Mouse (Mus musculus): Measurements from ENCODE around the gene Exoc4. TPM values are rescaled to one million over a fixed set of nuclear protein-coding genes. Genes with fewer than 3 reads are reported as not detected.

The Exoc4 gene
- polyA plus RNA-seq, 1 experiment from 2014 or later = 8.8 TPM

- H3K4me1 ChIP-seq (replicated peaks; ENCODE audit: control insufficient read depth, insufficient read depth, low read length) = no peaks in the 10 kb centered on the region
- no peak for TF ChIP-seq CTCF (IDR thresholded peaks at IDR 0.05; ENCODE audit: low read depth)
- H3K4me3 ChIP-seq (ENCODE audit: low read depth, low read length) = no peak overlapping the region
- ATAC-seq = no peak
- H3K9ac ChIP-seq (ENCODE audit: low read depth, low read length) = no peak overlapping the region
- H3K36me3 ChIP-seq (ENCODE audit: control insufficient read depth, insufficient read depth) = no peaks in the 10 kb centered on the region
- WGBS = 37% methylated on average over 2 of the region's 2 CpGs
- H3K27ac ChIP-seq (ENCODE audit: low read depth, low read length) = no peak overlapping the region
- H3K27me3 ChIP-seq (replicated peaks; ENCODE audit: control insufficient read depth, insufficient read depth, low read length) = no peaks in the 10 kb centered on the region
- H3K9me3 ChIP-seq (ENCODE audit: control insufficient read depth) = no peaks in the 10 kb centered on the region
- H3K4me2 ChIP-seq (replicated peaks; ENCODE audit: low read depth) = no peak overlapping the region
These were observed 565.5 kb downstream of the Exoc4 start for GRCm38 (mm10) chr6:33814386-33814785.

GRCm38 (mm10) chr6:33823171-33823570, 574.3 kb downstream of the Exoc4 start:
- Histone ChIP-seq H3K36me3 (ENCODE audit: control insufficient read depth, insufficient read depth) (no peaks in the 10 kb centered on the region), H3K4me1 (replicated peaks; ENCODE audit: control insufficient read depth, insufficient read depth, low read length) (no peaks in the 10 kb centered on the region), H3K4me2 (replicated peaks; ENCODE audit: low read depth) (no peak overlapping the region), H3K27me3 (replicated peaks; ENCODE audit: control insufficient read depth, insufficient read depth, low read length) (no peaks in the 10 kb centered on the region), H3K4me3 (ENCODE audit: low read depth, low read length) (no peak overlapping the region), H3K27ac (ENCODE audit: low read depth, low read length) (no peak overlapping the region), H3K9me3 (ENCODE audit: control insufficient read depth) (no peaks in the 10 kb centered on the region), H3K9ac (ENCODE audit: low read depth, low read length) (no peak overlapping the region)
- ATAC-seq = no peak
- TF ChIP-seq CTCF (IDR thresholded peaks at IDR 0.05; ENCODE audit: low read depth) = no peak
- 82% methylated on average over 2 of the region's 2 CpGs for WGBS

- no peak overlapping the region for H3K4me3 ChIP-seq (ENCODE audit: low read depth, low read length)
- H3K4me1 ChIP-seq (replicated peaks; ENCODE audit: control insufficient read depth, insufficient read depth, low read length) = no peaks in the 10 kb centered on the region
- no peak overlapping the region for H3K4me2 ChIP-seq (replicated peaks; ENCODE audit: low read depth)
- no peak for TF ChIP-seq CTCF (IDR thresholded peaks at IDR 0.05; ENCODE audit: low read depth)
- no peaks in the 10 kb centered on the region for H3K27me3 ChIP-seq (replicated peaks; ENCODE audit: control insufficient read depth, insufficient read depth, low read length)
- no peak for ATAC-seq
- 67% methylated on average over 6 of the region's 6 CpGs for WGBS
- no peak overlapping the region for H3K27ac ChIP-seq (ENCODE audit: low read depth, low read length)
- no peak overlapping the region for H3K9ac ChIP-seq (ENCODE audit: low read depth, low read length)
- no peaks in the 10 kb centered on the region for H3K36me3 ChIP-seq (ENCODE audit: control insufficient read depth, insufficient read depth)
- no peaks in the 10 kb centered on the region for H3K9me3 ChIP-seq (ENCODE audit: control insufficient read depth)
These were observed 575.0 kb downstream of the Exoc4 start for GRCm38 (mm10) chr6:33823777-33824302.

GRCm38 (mm10) chr6:33828499-33828898, 579.6 kb downstream of the Exoc4 start:
- Histone ChIP-seq H3K36me3 (ENCODE audit: control insufficient read depth, insufficient read depth) (no peaks in the 10 kb centered on the region), H3K9ac (ENCODE audit: low read depth, low read length) (no peak overlapping the region), H3K9me3 (ENCODE audit: control insufficient read depth) (no peaks in the 10 kb centered on the region), H3K27me3 (replicated peaks; ENCODE audit: control insufficient read depth, insufficient read depth, low read length) (no peaks in the 10 kb centered on the region), H3K4me3 (ENCODE audit: low read depth, low read length) (no peak overlapping the region), H3K4me1 (replicated peaks; ENCODE audit: control insufficient read depth, insufficient read depth, low read length) (no peaks in the 10 kb centered on the region), H3K4me2 (replicated peaks; ENCODE audit: low read depth) (no peak overlapping the region), H3K27ac (ENCODE audit: low read depth, low read length) (no peak overlapping the region)
- no peak for TF ChIP-seq CTCF (IDR thresholded peaks at IDR 0.05; ENCODE audit: low read depth)
- no peak for ATAC-seq
- WGBS = 93% methylated on average over 6 of the region's 6 CpGs

GRCm38 (mm10) chr6:33829261-33829660, 580.4 kb downstream of the Exoc4 start:
- Histone ChIP-seq H3K4me3 (ENCODE audit: low read depth, low read length) (no peak overlapping the region), H3K9ac (ENCODE audit: low read depth, low read length) (no peak overlapping the region), H3K27me3 (replicated peaks; ENCODE audit: control insufficient read depth, insufficient read depth, low read length) (no peaks in the 10 kb centered on the region), H3K9me3 (ENCODE audit: control insufficient read depth) (no peaks in the 10 kb centered on the region), H3K27ac (ENCODE audit: low read depth, low read length) (no peak overlapping the region), H3K4me1 (replicated peaks; ENCODE audit: control insufficient read depth, insufficient read depth, low read length) (no peaks in the 10 kb centered on the region), H3K4me2 (replicated peaks; ENCODE audit: low read depth) (no peak overlapping the region), H3K36me3 (ENCODE audit: control insufficient read depth, insufficient read depth) (no peaks in the 10 kb centered on the region)
- ATAC-seq = no peak
- no peak for TF ChIP-seq CTCF (IDR thresholded peaks at IDR 0.05; ENCODE audit: low read depth)
- 91% methylated on average over 4 of the region's 4 CpGs for WGBS

- no peaks in the 10 kb centered on the region for H3K9me3 ChIP-seq (ENCODE audit: control insufficient read depth)
- 84% methylated on average over 3 of the region's 3 CpGs for WGBS
- H3K27me3 ChIP-seq (replicated peaks; ENCODE audit: control insufficient read depth, insufficient read depth, low read length) = no peaks in the 10 kb centered on the region
- no peak overlapping the region for H3K9ac ChIP-seq (ENCODE audit: low read depth, low read length)
- TF ChIP-seq CTCF (IDR thresholded peaks at IDR 0.05; ENCODE audit: low read depth) = no peak
- H3K36me3 ChIP-seq (ENCODE audit: control insufficient read depth, insufficient read depth) = no peaks in the 10 kb centered on the region
- no peaks in the 10 kb centered on the region for H3K4me1 ChIP-seq (replicated peaks; ENCODE audit: control insufficient read depth, insufficient read depth, low read length)
- ATAC-seq = no peak
- H3K4me2 ChIP-seq (replicated peaks; ENCODE audit: low read depth) = no peak overlapping the region
- no peak overlapping the region for H3K27ac ChIP-seq (ENCODE audit: low read depth, low read length)
- no peak overlapping the region for H3K4me3 ChIP-seq (ENCODE audit: low read depth, low read length)
These were observed 582.4 kb downstream of the Exoc4 start for GRCm38 (mm10) chr6:33831276-33831675.

- ATAC-seq = no peak
- 72% methylated on average over 4 of the region's 4 CpGs for WGBS
These were observed 584.1 kb downstream of the Exoc4 start for GRCm38 (mm10) chr6:33832978-33833377.

More at GRCm38 (mm10) chr6:33832978-33833377, 584.1 kb downstream of the Exoc4 start:
- Histone ChIP-seq H3K4me2 (replicated peaks; ENCODE audit: low read depth) (no peak overlapping the region), H3K27me3 (replicated peaks; ENCODE audit: control insufficient read depth, insufficient read depth, low read length) (no peaks in the 10 kb centered on the region), H3K27ac (ENCODE audit: low read depth, low read length) (no peak overlapping the region), H3K4me3 (ENCODE audit: low read depth, low read length) (no peak overlapping the region), H3K36me3 (ENCODE audit: control insufficient read depth, insufficient read depth) (no peaks in the 10 kb centered on the region), H3K4me1 (replicated peaks; ENCODE audit: control insufficient read depth, insufficient read depth, low read length) (no peaks in the 10 kb centered on the region), H3K9ac (ENCODE audit: low read depth, low read length) (no peak overlapping the region), H3K9me3 (ENCODE audit: control insufficient read depth) (no peaks in the 10 kb centered on the region)
- TF ChIP-seq CTCF (IDR thresholded peaks at IDR 0.05; ENCODE audit: low read depth) = no peak
